Mouse (Mus musculus) bone marrow macrophage, adult 2 months (primary cell): Measurements from ENCODE around the gene Prmt7.
"Not testable (repeated sequence)": the region's sequence is repeated elsewhere in the genome, so short reads cannot be mapped to it uniquely, and the experiment has no call there.

ENCODE experiments used
- CTCF ChIP-seq: IDR thresholded peaks from 2 replicates; pipeline ENCODE4 v1.5.1; 2012; ENCODE audit warnings: low read depth, mild to moderate bottlenecking, low read length, moderate library complexity
- POLR2A ChIP-seq: IDR thresholded peaks from 2 replicates; pipeline ENCODE4 v1.6.1; 2012; ENCODE audit warnings: mild to moderate bottlenecking, low read depth, low read length, borderline replicate concordance

DNA sequence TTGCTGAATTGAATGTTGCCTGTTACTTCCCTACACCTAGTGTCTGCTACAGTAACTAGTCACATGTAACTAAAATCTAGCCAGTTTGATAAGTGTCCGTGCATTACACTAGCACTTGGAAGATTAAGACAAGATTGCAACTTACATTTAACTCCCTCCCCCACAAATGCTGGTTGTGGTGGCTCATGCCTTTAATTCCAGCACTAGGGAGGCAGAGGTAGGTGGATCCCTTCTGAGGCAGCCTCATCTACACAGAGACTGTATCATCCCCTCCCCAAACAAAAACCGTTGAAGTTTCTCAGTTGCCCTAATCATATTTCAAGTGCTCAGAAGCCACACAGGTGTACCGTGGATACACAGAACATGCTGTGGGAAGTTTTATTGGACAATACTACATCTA lies 11.1 kb upstream of the Prmt7 start:
- TF ChIP-seq CTCF, POLR2A: not testable (repeated sequence)
